ENCODE assay signal across 27 mouse cellular contexts in the genomic region with DNA sequence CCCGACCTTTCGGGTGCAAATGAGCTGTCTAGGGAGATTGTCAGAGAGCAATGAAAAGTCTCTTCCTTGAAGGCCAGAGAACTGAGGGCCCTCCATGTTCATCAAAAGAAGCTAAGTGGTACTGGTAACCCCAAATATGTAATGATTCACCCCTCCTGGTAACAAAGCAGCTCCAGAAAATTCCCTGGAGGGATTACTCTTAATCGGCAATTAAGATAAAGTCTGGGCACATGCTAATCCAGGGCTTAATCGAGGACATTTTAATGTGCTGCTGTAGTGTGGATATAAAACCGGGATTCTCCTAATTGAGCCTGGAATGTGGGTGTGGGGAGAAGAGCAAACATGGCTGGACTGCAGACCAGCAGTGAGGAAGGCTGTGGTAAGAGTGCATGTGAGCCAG.
"Had no signal": no experiment of that assay in that cellular context is flagged by ENCODE, and none has a peak within 500 bp of the region (broad histone marks: within the 10 kb centered on the region; RNA-seq: fewer than 3 reads in every experiment).

No protein-coding gene starts in this region.

- DNase-seq: gastrocnemius, adult 2 months; gastrocnemius, postnatal 10 days; gastrocnemius, postnatal 25 days; heart, adult 2 months; heart, postnatal 14 days; heart, postnatal 4 days; kidney, adult 18-20 months; kidney, adult 8-10 months; kidney, postnatal 10 days; kidney, postnatal 25 days; kidney, postnatal 4 days; liver had no signal

- H3K36me3 ChIP-seq: heart, embryonic 13.5 days; heart, embryonic 15.5 days; hindbrain, embryonic 10.5 days; hindbrain, embryonic 12.5 days; intestine, embryonic 15.5 days; limb, embryonic 10.5 days; limb, embryonic 12.5 days had no signal

- H3K9me3 ChIP-seq: heart, embryonic 13.5 days; heart, embryonic 15.5 days; hindbrain, embryonic 10.5 days; hindbrain, embryonic 12.5 days; intestine, embryonic 15.5 days; limb, embryonic 10.5 days; limb, embryonic 12.5 days had no signal

- H3K4me1 ChIP-seq: heart, embryonic 13.5 days; heart, embryonic 15.5 days; hindbrain, embryonic 10.5 days; hindbrain, embryonic 12.5 days; intestine, embryonic 15.5 days had no signal

- ATAC-seq: hindbrain, embryonic 16.5 days; inflammation-experienced regulatory T-cells, adult 6 months; intestine, embryonic 15.5 days; intestine, postnatal 0 days had no signal

- H3K27me3 ChIP-seq: hindbrain, embryonic 12.5 days; intestine, embryonic 15.5 days had no signal

- H3K9ac ChIP-seq: heart, embryonic 13.5 days; heart, embryonic 15.5 days; hindbrain, embryonic 12.5 days; hindbrain, embryonic 14.5 days; intestine, embryonic 15.5 days; limb, embryonic 12.5 days had no signal

- H3K4me2 ChIP-seq: heart, embryonic 11.5 days; heart, embryonic 13.5 days; heart, embryonic 15.5 days; hindbrain, embryonic 12.5 days; hindbrain, embryonic 14.5 days; intestine, embryonic 15.5 days; limb, embryonic 12.5 days; liver, embryonic 11.5 days had no signal

- H3K4me3 ChIP-seq: gastrocnemius, adult 2 months; heart, adult 2 months; heart, embryonic 13.5 days; heart, embryonic 15.5 days; hindbrain, embryonic 10.5 days; hindbrain, embryonic 12.5 days; intestine, embryonic 15.5 days; layer of hippocampus, adult 2 months; left cerebral cortex, adult 2 months; limb, embryonic 10.5 days; limb, embryonic 12.5 days had no signal

- H3K27ac ChIP-seq: gastrocnemius, adult 2 months; heart, adult 2 months; heart, embryonic 13.5 days; heart, embryonic 15.5 days; hindbrain, embryonic 10.5 days; hindbrain, embryonic 12.5 days; hindbrain, embryonic 14.5 days; intestine, embryonic 15.5 days; layer of hippocampus, adult 2 months; left cerebral cortex, adult 2 months; limb, embryonic 10.5 days; limb, embryonic 12.5 days had no signal
